Mouse (Mus musculus): Measurements from ENCODE around the gene Slc30a2. TPM values are rescaled to one million over a fixed set of nuclear protein-coding genes. Genes with fewer than 3 reads are reported as not detected.

Gene Slc30a2
- total RNA-seq, 2 experiments from 2014 or later, result 33.4 to 35.2 TPM

GRCm38 (mm10) chr4:134395977-134396825 lies 53.2 kb downstream of the Slc30a2 start, which contains the start of gene Pafah2:
Pafah2 (plus strand) TSS chr4:134396320.
- peak; percentile 60 to 82 for DNase-seq (ENCODE audit: low spot score in 2 of 2)

GRCm38 (mm10) chr4:134397121-134397520 lies 54.1 kb downstream of the Slc30a2 start:
- DNase-seq (ENCODE audit: low spot score in 2 of 2), result peak in 1 of 2 experiments; percentile 30

GRCm38 (mm10) chr4:134397732-134398131 lies 54.8 kb downstream of the Slc30a2 start:
- DNase-seq (ENCODE audit: low spot score in 2 of 2), result no peak

GRCm38 (mm10) chr4:134400206-134400605 lies 57.2 kb downstream of the Slc30a2 start:
- no peak for DNase-seq (ENCODE audit: low spot score in 2 of 2)

GRCm38 (mm10) chr4:134401181-134401661 lies 58.2 kb downstream of the Slc30a2 start:
- DNase-seq (ENCODE audit: low spot score in 2 of 2), result no peak

- DNase-seq (ENCODE audit: low spot score in 2 of 2), result no peak
These were observed 59.0 kb downstream of the Slc30a2 start for GRCm38 (mm10) chr4:134401856-134402570.

GRCm38 (mm10) chr4:134402571-134403262 lies 59.7 kb downstream of the Slc30a2 start:
- no peak for DNase-seq (ENCODE audit: low spot score in 2 of 2)

GRCm38 (mm10) chr4:134403721-134404120 lies 60.7 kb downstream of the Slc30a2 start:
- no peak for DNase-seq (ENCODE audit: low spot score in 2 of 2)

Other genes with a start within 250 kb of the Slc30a2 start
- 10 to 100 TPM; 10.1 to 14.4 TPM for gene Cd52, start 248.1 kb upstream of the Slc30a2 start, total RNA-seq (2021)
- 10 to 100 TPM in 1 of 2 experiments, 1 to 10 TPM in 1; 9.4 to 13.4 TPM for gene Ubxn11, start 240.6 kb upstream of the Slc30a2 start, total RNA-seq (2021)
- 100 to 1,000 TPM; 108 to 111 TPM for gene Sh3bgrl3, start 214.4 kb upstream of the Slc30a2 start, total RNA-seq (2021)
- gene Cep85, start 156.1 kb upstream of the Slc30a2 start, total RNA-seq (2021), result 10 to 100 TPM; 26.1 to 26.6 TPM
- gene Gm7534, start 140.2 kb upstream of the Slc30a2 start, total RNA-seq (2021), result not detected
- gene Catsper4, start 115.8 kb upstream of the Slc30a2 start, total RNA-seq (2021), result not detected
- gene Cnksr1, start 104.8 kb upstream of the Slc30a2 start, total RNA-seq (2021), result 1 to 10 TPM in 1 of 2 experiments, under 1 TPM in 1; 0.34 to 3.0 TPM
- not detected for gene E130218I03Rik, start 99.5 kb upstream of the Slc30a2 start, total RNA-seq (2021)
- gene Zfp593, start 97.6 kb upstream of the Slc30a2 start, total RNA-seq (2021), result 10 to 100 TPM; 11.3 to 12.5 TPM
- not detected for gene Gm30191, start 96.2 kb upstream of the Slc30a2 start, total RNA-seq (2021)
- gene Grrp1, start 89.1 kb upstream of the Slc30a2 start, total RNA-seq (2021), result 10 to 100 TPM in 1 of 2 experiments, 1 to 10 TPM in 1; 9.4 to 10.8 TPM
- 10 to 100 TPM; 23.2 to 24.5 TPM for gene Pdik1l, start 55.3 kb upstream of the Slc30a2 start, total RNA-seq (2021)
- 1 to 10 TPM in 1 of 2 experiments, under 1 TPM in 1; 0.56 to 2.1 TPM for gene Trim63, start 28.1 kb upstream of the Slc30a2 start, total RNA-seq (2021)
- gene Extl1, start 40.7 kb downstream of the Slc30a2 start, total RNA-seq (2021), result 1 to 10 TPM; 1.4 to 1.5 TPM
- gene Pafah2, start 53.1 kb downstream of the Slc30a2 start, total RNA-seq (2021), result 10 to 100 TPM; 13.9 to 14.9 TPM
- 100 to 1,000 TPM; 233 to 289 TPM for gene Stmn1, start 125.1 kb downstream of the Slc30a2 start, total RNA-seq (2021)
- 10 to 100 TPM; 36.8 to 40.5 TPM for gene Paqr7, start 153.5 kb downstream of the Slc30a2 start, total RNA-seq (2021)
- gene Aunip, start 167.8 kb downstream of the Slc30a2 start, total RNA-seq (2021), result 1 to 10 TPM; 4.7 to 5.4 TPM
- 100 to 1,000 TPM; 123 to 134 TPM for gene Mtfr1l, start 192.2 kb downstream of the Slc30a2 start, total RNA-seq (2021)
- 10 to 100 TPM; 49.4 to 52.7 TPM for gene Selenon, start 209.0 kb downstream of the Slc30a2 start, total RNA-seq (2021)